Mouse (Mus musculus): ENCODE measurements at regions not wholly inside any gene's neighbourhood (a gene's known extent, or its start where the extent isn't known, plus 50 kb on each side); places are given as distances from the start of the nearest gene placed in this dataset.
A peak's percentile ranks its signal among the peaks of the same experiment; 100 is the strongest.

GRCm38 (mm10) chr10:67339371-67339929 lies 54.3 kb upstream of the Nrbf2 start:
- H3K4me2 ChIP-seq = no peak overlapping the region
- H3K4me3 ChIP-seq = no peak overlapping the region
- H3K4me1 ChIP-seq = no peaks in the 10 kb centered on the region
- no peak for ATAC-seq (ENCODE audit: insufficient number of reproducible peaks, low FRiP score, low TSS enrichment, low read depth)
- no peak overlapping the region for H3K27ac ChIP-seq
- 71% methylated on average over 10 of the region's 10 CpGs for WGBS
- H3K27me3 ChIP-seq = no peaks in the 10 kb centered on the region
- no peaks in the 10 kb centered on the region for H3K36me3 ChIP-seq
- H3K9ac ChIP-seq = no peak overlapping the region
- H3K9me3 ChIP-seq = no peaks in the 10 kb centered on the region

- ATAC-seq (ENCODE audit: insufficient number of reproducible peaks, low FRiP score, low TSS enrichment, low read depth) = no peak
- H3K4me2 ChIP-seq = no peak overlapping the region
- H3K4me1 ChIP-seq = no peaks in the 10 kb centered on the region
- H3K27ac ChIP-seq = no peak overlapping the region
- H3K36me3 ChIP-seq = no peaks in the 10 kb centered on the region
- 76% methylated on average over 4 of the region's 4 CpGs for WGBS
- no peaks in the 10 kb centered on the region for H3K9me3 ChIP-seq
- no peak overlapping the region for H3K4me3 ChIP-seq
- no peaks in the 10 kb centered on the region for H3K27me3 ChIP-seq
- no peak overlapping the region for H3K9ac ChIP-seq
Measured at GRCm38 (mm10) chr10:67344722-67345121, 59.6 kb upstream of the Nrbf2 start.

GRCm38 (mm10) chr10:67350956-67351355 lies 65.9 kb upstream of the Nrbf2 start:
- H3K36me3 ChIP-seq = no peaks in the 10 kb centered on the region
- H3K9me3 ChIP-seq = no peaks in the 10 kb centered on the region

GRCm38 (mm10) chr10:67360793-67361192 lies 75.7 kb upstream of the Nrbf2 start:
- ATAC-seq (ENCODE audit: insufficient number of reproducible peaks, low FRiP score, low TSS enrichment, low read depth) = no peak
- H3K4me2 ChIP-seq = no peak overlapping the region

More at GRCm38 (mm10) chr10:67350956-67351355, 65.9 kb upstream of the Nrbf2 start:
- no peaks in the 10 kb centered on the region for H3K4me1 ChIP-seq
- no peaks in the 10 kb centered on the region for H3K27me3 ChIP-seq
- no peak overlapping the region for H3K9ac ChIP-seq
- no peak overlapping the region for H3K4me3 ChIP-seq
- no peak overlapping the region for H3K27ac ChIP-seq
- WGBS = 32% methylated on average over 2 of the region's 2 CpGs
- no peak overlapping the region for H3K4me2 ChIP-seq
- no peak for ATAC-seq (ENCODE audit: insufficient number of reproducible peaks, low FRiP score, low TSS enrichment, low read depth)

GRCm38 (mm10) chr10:67361281-67361680 lies 76.2 kb upstream of the Nrbf2 start:
- H3K4me1 ChIP-seq = no peaks in the 10 kb centered on the region
- no peak overlapping the region for H3K27ac ChIP-seq
- no peaks in the 10 kb centered on the region for H3K9me3 ChIP-seq
- H3K36me3 ChIP-seq = no peaks in the 10 kb centered on the region
- no peak overlapping the region for H3K4me2 ChIP-seq
- H3K27me3 ChIP-seq = no peaks in the 10 kb centered on the region
- no peak overlapping the region for H3K4me3 ChIP-seq
- no peak for ATAC-seq (ENCODE audit: insufficient number of reproducible peaks, low FRiP score, low TSS enrichment, low read depth)
- H3K9ac ChIP-seq = no peak overlapping the region
- 91% methylated on average over 4 of the region's 4 CpGs for whole genome bisulfite sequencing

More at GRCm38 (mm10) chr10:67360793-67361192, 75.7 kb upstream of the Nrbf2 start:
- Histone ChIP-seq H3K36me3 (no peaks in the 10 kb centered on the region), H3K9ac (no peak overlapping the region), H3K9me3 (no peaks in the 10 kb centered on the region), H3K27ac (no peak overlapping the region), H3K4me1 (no peaks in the 10 kb centered on the region), H3K27me3 (no peaks in the 10 kb centered on the region), H3K4me3 (no peak overlapping the region)
- 70% methylated on average over 8 of the region's 8 CpGs for WGBS

- WGBS = 78% methylated on average over 3 of the region's 3 CpGs
- Histone ChIP-seq H3K27me3 (no peaks in the 10 kb centered on the region), H3K4me1 (no peaks in the 10 kb centered on the region), H3K4me3 (no peak overlapping the region), H3K4me2 (no peak overlapping the region), H3K27ac (no peak overlapping the region), H3K9ac (no peak overlapping the region), H3K36me3 (no peaks in the 10 kb centered on the region), H3K9me3 (no peaks in the 10 kb centered on the region; the same call in 1 of the 2 replicates)
- ATAC-seq (ENCODE audit: insufficient number of reproducible peaks, low FRiP score, low TSS enrichment, low read depth) = no peak
Measured at GRCm38 (mm10) chr10:67364595-67364994, 79.5 kb upstream of the Nrbf2 start.

- Histone ChIP-seq H3K36me3 (no peaks in the 10 kb centered on the region), H3K4me2 (no peak overlapping the region), H3K27ac (no peak overlapping the region), H3K4me3 (no peak overlapping the region), H3K9me3 (no peaks in the 10 kb centered on the region; the same call in 1 of the 2 replicates), H3K4me1 (no peaks in the 10 kb centered on the region), H3K27me3 (no peaks in the 10 kb centered on the region), H3K9ac (no peak overlapping the region)
- WGBS = 94% methylated on average over 7 of the region's 7 CpGs
- no peak for ATAC-seq (ENCODE audit: insufficient number of reproducible peaks, low FRiP score, low TSS enrichment, low read depth)
Measured at GRCm38 (mm10) chr10:67365158-67365557, 80.1 kb upstream of the Nrbf2 start.

GRCm38 (mm10) chr10:67372569-67373161 lies 87.6 kb upstream of the Nrbf2 start:
- Histone ChIP-seq H3K9me3 (no peaks in the 10 kb centered on the region), H3K27me3 (no peaks in the 10 kb centered on the region), H3K27ac (no peak overlapping the region), H3K36me3 (no peaks in the 10 kb centered on the region), H3K9ac (no peak overlapping the region), H3K4me3 (no peak overlapping the region), H3K4me2 (no peak overlapping the region), H3K4me1 (peaks cover 4% of the 10 kb centered on the region; the same call in 1 of the 2 replicates)
- 22% methylated on average over 13 of the region's 13 CpGs for WGBS
- no peak for ATAC-seq (ENCODE audit: insufficient number of reproducible peaks, low FRiP score, low TSS enrichment, low read depth)

- ATAC-seq (ENCODE audit: insufficient number of reproducible peaks, low FRiP score, low TSS enrichment, low read depth) = no peak
- Histone ChIP-seq H3K27me3 (no peaks in the 10 kb centered on the region), H3K4me2 (no peak overlapping the region), H3K9ac (no peak overlapping the region), H3K9me3 (no peaks in the 10 kb centered on the region), H3K4me3 (no peak overlapping the region), H3K4me1 (peaks cover 9% of the 10 kb centered on the region; the same call in 1 of the 2 replicates), H3K27ac (no peak overlapping the region), H3K36me3 (no peaks in the 10 kb centered on the region)
- WGBS = 70% methylated on average over 5 of the region's 5 CpGs
Measured at GRCm38 (mm10) chr10:67376638-67377037, 91.5 kb upstream of the Nrbf2 start.

- WGBS = 13% methylated on average over 17 of the region's 17 CpGs
- H3K27me3 ChIP-seq = no peaks in the 10 kb centered on the region
- H3K36me3 ChIP-seq = no peaks in the 10 kb centered on the region
- ATAC-seq (ENCODE audit: insufficient number of reproducible peaks, low FRiP score, low TSS enrichment, low read depth) = no peak
- no peak overlapping the region for H3K9ac ChIP-seq
- H3K27ac ChIP-seq = no peak overlapping the region
- no peaks in the 10 kb centered on the region for H3K9me3 ChIP-seq
- peaks cover 9% of the 10 kb centered on the region; the same call in 1 of the 2 replicates for H3K4me1 ChIP-seq
- peak overlapping the region; percentile 32 for H3K4me2 ChIP-seq
- peak overlapping the region; percentile 10; the same call in 1 of the 2 replicates for H3K4me3 ChIP-seq
Measured at GRCm38 (mm10) chr10:67377643-67378223, 92.6 kb upstream of the Nrbf2 start.

GRCm38 (mm10) chr10:67380174-67380573 lies 95.1 kb upstream of the Nrbf2 start:
- ATAC-seq (ENCODE audit: insufficient number of reproducible peaks, low FRiP score, low TSS enrichment, low read depth) = no peak
- H3K4me1 ChIP-seq = peaks cover 12% of the 10 kb centered on the region; the same call in 1 of the 2 replicates
- no peak overlapping the region for H3K27ac ChIP-seq
- no peaks in the 10 kb centered on the region for H3K27me3 ChIP-seq
- H3K9ac ChIP-seq = no peak overlapping the region
- H3K9me3 ChIP-seq = no peaks in the 10 kb centered on the region
- no peak overlapping the region for H3K4me3 ChIP-seq
- 94% methylated on average over 5 of the region's 5 CpGs for WGBS
- H3K36me3 ChIP-seq = no peaks in the 10 kb centered on the region
- H3K4me2 ChIP-seq = no peak overlapping the region

- H3K9ac ChIP-seq = no peak overlapping the region
- WGBS = 73% methylated on average over 4 of the region's 4 CpGs
- H3K4me3 ChIP-seq = no peak overlapping the region
- H3K36me3 ChIP-seq = no peaks in the 10 kb centered on the region
- H3K27me3 ChIP-seq = no peaks in the 10 kb centered on the region
- no peak overlapping the region for H3K27ac ChIP-seq
- 0 out of 2 replicates have a peak, but pooled peaks cover 3% of the 10 kb centered on the region for H3K4me1 ChIP-seq
- H3K9me3 ChIP-seq = no peaks in the 10 kb centered on the region
- ATAC-seq (ENCODE audit: insufficient number of reproducible peaks, low FRiP score, low TSS enrichment, low read depth) = no peak
- no peak overlapping the region for H3K4me2 ChIP-seq
Measured at GRCm38 (mm10) chr10:67383352-67383751, 98.2 kb upstream of the Nrbf2 start.
